Mouse (Mus musculus): Measurements from ENCODE around the gene Phldb2.

DNA sequence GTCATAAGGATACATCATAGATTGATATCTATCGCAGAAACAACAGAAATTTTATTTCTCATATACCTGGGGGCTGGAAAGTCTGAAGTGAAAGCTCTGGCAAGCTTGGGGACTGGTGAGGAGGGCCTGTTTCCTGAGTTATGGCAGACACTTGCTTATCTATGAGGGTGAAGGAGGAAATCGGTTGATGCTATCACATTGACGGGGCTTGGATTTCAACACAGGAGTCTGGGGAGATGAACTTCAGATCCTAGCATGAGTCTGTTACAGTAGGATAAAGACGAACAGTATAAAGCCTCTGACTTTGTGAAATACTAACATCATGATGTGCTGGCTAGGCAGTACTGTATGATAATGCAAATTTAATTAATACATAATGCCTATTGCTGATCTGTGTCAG, 25.3 kb downstream of the Phldb2 start:
- no peak for TF ChIP-seq CTCF (conservative IDR thresholded peaks at IDR 0.05; ENCODE audit: insufficient read depth, insufficient read length, low read depth, low read length)
- TF ChIP-seq POLR2A (IDR thresholded peaks at IDR 0.05; ENCODE audit: low read depth, low read length) = no peak
